23 mouse cellular contexts compared by ENCODE assay signal in genomic region chr12:82206857-82207647, GRCm38 (mm10).
"Had no signal": no experiment of that assay in that cellular context is flagged by ENCODE, and none has a peak within 500 bp of the region (broad histone marks: within the 10 kb centered on the region; RNA-seq: fewer than 3 reads in every experiment).

No protein-coding gene starts in this region.

- H3K27ac ChIP-seq: limb, embryonic 12.5 days; limb, embryonic 15.5 days; liver, embryonic 13.5 days; neural tube, embryonic 12.5 days; neural tube, embryonic 15.5 days; stomach, embryonic 15.5 days had no signal

- H3K27me3 ChIP-seq: limb, embryonic 12.5 days; limb, embryonic 15.5 days; liver, embryonic 13.5 days; neural tube, embryonic 12.5 days; neural tube, embryonic 15.5 days; stomach, embryonic 15.5 days had no signal

- H3K36me3 ChIP-seq: limb, embryonic 12.5 days; limb, embryonic 15.5 days; liver, embryonic 13.5 days; neural tube, embryonic 12.5 days; neural tube, embryonic 15.5 days; stomach, embryonic 15.5 days had no signal

- H3K9ac ChIP-seq: limb, embryonic 12.5 days; limb, embryonic 15.5 days; liver, embryonic 13.5 days; neural tube, embryonic 12.5 days; neural tube, embryonic 15.5 days; stomach, embryonic 15.5 days had no signal

- H3K4me1 ChIP-seq: neural tube, embryonic 12.5 days; neural tube, embryonic 15.5 days; stomach, embryonic 15.5 days had no signal

- H3K4me2 ChIP-seq: limb, embryonic 12.5 days; limb, embryonic 15.5 days; liver, embryonic 13.5 days; midbrain, embryonic 11.5 days; neural tube, embryonic 12.5 days; neural tube, embryonic 15.5 days; stomach, embryonic 15.5 days had no signal

- H3K9me3 ChIP-seq: limb, embryonic 12.5 days; limb, embryonic 15.5 days; liver, embryonic 13.5 days; neural tube, embryonic 12.5 days; neural tube, embryonic 15.5 days; stomach, embryonic 15.5 days had no signal

- H3K4me3 ChIP-seq: limb, embryonic 12.5 days; limb, embryonic 15.5 days; liver, embryonic 13.5 days; neural tube, embryonic 12.5 days; neural tube, embryonic 15.5 days; stomach, embryonic 15.5 days had no signal

- ATAC-seq: inflammation-experienced regulatory T-cells, adult 6 months; midbrain, embryonic 16.5 days had no signal

- DNase-seq: kidney, adult 18-20 months; kidney, adult 9 months; kidney, postnatal 14 days; kidney, postnatal 4 days; left cerebral cortex, postnatal 4 days; liver, embryonic 13.5 days; lung, adult 2 months; lung, postnatal 14 days; lung, postnatal 4 days; right cerebral cortex, adult 18-20 months; right cerebral cortex, postnatal 14 days; right cerebral cortex, postnatal 4 days; spleen, adult 18-20 months; thymus, adult 18-20 months; thymus, postnatal 36 days had no signal
